Mouse (Mus musculus) brain, adult 2 months (tissue): ENCODE measurements around the gene Nt5dc1.
"Not testable (repeated sequence)": the region's sequence is repeated elsewhere in the genome, so short reads cannot be mapped to it uniquely, and the experiment has no call there.

ENCODE experiments used
- DNase-seq: peaks from one replicate; pipeline ENCODE4 v3.0.0; 2011; ENCODE audit warnings: low read depth, low spot score

The Nt5dc1 gene

DNA sequence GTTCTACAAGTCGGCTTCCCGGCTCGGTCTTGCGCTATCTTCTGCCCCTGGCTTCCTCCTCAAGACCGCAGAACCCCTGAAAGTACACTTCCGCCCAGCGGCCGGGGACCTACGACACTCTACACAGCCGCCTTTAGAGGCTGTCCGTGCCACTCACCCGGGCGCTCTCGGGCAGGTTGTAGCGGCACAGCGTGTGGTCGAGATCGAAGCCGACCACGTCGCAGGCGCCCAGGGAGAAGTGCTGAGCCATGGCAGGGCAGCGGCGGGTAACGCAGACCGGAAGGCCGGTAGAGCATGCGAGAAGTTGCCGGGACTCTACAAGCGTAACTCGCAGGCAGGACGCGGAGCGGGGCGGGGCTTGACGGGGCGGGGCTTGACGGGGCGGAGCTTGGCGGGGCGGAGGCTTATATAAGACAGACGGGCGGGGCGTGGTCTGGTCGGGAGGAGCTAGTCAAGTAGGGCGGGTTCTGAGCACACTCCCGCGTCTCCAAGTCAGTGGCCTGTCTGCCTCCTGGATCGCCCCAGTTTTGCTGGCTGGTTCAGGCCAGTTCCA lies at the start of gene Nt5dc1:
Nt5dc1 (minus strand) TSS at position 349 of the 553 bp plus-strand sequence.
- peak; percentile 96 for DNase-seq

DNA sequence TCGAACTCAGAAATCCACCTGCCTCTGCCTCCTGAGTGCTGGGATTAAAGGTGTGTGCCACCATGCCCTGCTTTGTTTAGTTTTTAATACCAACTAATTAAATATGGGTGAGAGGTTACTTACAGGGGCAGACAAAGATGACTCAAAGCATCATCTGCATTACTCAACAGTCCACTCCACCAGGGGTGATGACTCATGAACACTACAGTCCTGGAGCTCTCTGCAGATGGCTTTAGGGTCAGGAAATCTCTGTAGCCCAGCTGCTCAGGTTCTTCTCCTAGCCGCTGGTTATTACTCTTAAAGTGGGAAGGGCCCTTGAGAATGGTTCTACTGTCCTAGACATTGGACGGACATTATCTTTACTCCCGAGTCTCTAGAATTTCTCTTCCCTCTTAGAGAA lies 46.0 kb upstream of the Nt5dc1 start:
- DNase-seq, result no peak

DNA sequence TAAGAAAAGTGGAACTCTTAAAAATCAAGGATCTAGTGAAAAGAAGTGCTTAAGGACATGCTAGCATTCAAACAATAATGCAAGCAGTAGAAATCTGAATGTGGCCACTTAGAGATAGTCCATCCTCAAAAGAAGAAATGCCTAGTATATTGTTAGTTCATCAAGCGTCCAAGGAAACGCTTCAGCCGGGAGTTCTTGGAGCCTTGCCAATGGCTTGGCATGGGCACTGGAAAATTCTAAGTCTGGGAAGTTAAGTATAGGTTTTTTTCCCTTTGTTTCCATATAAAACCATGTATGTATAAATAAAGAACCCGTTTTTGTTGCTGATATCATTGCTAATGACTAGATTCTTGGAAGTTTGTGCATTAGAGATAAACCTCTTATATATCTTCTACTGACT lies 43.1 kb upstream of the Nt5dc1 start:
- no peak for DNase-seq

DNA sequence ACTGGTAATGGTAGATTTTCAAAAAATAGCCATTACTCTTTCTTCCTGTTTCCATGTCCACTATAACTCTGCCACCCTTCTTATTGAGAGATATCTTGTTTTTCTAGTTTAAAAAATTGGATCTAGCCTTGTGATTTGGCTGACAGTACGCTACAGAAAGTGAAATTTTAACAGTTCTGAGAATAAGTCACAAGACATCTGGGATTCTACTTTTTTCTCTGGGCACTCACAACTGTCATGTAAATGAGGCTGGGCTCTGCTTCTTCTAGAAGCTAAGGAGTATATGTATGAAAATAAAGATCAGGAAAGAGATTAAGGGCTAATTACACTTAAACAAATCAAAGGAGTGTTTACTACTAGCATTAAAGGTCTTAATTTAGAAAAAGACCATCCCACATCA lies 31.1 kb upstream of the Nt5dc1 start:
- DNase-seq, result peak; percentile 19

DNA sequence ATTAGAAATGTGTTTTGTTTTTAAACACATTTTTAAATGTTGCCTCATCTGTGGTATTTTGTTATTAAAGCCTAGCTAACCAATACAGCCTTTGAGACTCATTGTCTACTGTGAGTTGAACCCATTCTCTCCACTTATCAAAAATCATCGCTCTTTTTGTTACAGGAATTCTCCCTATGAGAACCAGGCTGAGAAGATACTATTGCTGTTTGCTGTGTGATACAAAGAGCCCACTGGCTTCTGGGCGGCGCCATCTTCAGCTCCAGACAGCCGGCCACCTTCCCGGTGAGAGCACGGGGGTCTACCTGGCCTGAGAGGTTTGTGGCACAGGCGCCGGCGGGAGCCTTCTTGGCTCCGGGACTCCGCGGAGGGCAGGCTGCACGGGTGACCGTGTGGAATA lies 15.8 kb upstream of the Nt5dc1 start:
- DNase-seq, result not testable (repeated sequence)

DNA sequence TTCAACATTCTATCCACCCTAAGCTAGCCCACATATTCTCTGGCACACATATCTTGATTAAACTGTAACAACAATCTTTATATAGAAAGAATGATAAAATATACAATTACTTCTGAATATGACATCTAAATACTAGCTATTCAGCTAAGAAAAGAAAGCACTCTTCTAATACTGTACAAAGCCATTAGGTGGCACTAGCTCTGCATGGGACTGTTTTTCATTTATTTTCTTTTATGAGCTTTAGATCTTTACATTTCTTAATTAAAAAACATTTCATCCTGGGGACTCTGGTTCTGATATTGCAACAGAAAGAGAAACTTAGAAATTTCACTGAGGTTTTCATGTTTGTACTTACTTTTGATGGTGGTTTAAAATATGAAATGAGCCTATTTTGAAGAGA lies 13.4 kb upstream of the Nt5dc1 start:
- no peak for DNase-seq

DNA sequence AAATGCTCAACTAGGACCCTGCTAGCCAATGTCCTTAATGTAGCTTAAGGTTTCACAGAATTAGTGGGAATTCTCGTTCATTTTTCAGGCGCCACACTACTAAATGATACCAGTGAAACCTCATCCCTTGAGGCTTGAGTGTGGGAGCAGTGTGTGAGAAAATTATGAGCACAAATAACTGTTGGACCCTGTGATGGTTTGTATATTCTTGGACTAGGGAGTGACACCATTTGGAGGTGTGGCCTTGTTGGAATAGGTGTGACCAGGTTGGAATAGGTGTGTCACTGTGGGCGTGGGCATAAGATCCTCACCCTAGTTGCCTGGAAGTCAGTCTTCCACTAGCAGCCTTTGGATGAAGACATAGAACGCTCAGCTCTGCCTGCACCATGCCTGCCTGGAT lies 442 bp upstream of the Nt5dc1 start:
- DNase-seq, result not testable (repeated sequence)

DNA sequence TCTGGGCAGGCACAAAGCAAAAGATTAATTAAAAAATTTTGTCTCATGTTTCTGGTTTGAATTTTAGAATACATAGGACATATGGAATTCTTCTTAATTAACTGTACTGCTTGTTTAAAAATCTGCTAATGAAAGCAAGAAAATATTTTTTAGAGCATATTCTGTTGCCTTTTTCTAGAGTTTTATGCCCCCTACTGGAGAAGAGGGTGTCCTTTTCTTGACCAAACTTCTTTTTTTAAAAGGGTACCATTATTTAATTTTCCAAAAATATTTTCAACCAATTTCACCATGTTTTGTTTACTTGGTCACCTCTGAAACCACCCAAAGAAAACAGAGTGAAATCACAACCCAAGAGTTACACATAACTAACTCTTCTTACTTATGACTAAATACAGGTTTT lies 19.1 kb downstream of the Nt5dc1 start:
- no peak for DNase-seq

DNA sequence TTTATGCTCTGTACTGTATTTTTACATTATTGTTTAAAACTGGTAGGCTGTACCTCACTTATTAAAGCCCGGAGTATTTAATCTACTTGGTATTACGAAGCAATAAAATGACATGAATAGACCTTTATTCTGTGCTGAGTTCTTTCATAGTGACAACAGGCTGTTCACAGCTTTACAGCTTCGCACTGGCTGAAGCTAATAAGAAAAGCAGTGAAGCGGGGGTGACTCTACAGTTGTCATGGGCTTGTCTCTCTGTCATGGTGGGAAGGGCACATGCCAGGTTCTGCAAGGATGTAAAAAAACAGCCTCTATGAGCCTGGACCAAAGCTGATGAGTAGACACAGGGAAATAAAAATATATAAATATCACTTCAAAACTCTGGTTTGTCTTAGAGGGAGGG lies 21.4 kb downstream of the Nt5dc1 start:
- no peak for DNase-seq

DNA sequence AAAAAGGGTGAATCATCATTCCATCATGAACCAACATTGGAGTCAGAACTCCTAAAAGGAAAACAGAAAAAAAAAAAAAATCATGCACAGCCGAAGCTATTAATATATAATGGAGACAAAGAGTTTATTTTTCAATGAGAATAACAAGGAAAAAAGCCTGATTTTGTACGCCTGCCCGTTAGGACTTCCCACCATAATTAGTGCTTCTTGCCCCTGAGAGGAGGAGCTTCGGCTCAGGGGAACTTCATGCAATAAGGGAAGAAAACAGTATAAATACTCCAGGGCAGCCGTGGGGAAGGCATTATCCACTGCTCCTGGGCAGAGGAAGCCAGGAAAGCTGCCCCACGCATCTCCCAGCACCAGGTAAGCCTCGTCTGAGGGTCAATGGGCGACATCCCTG lies 28.7 kb downstream of the Nt5dc1 start, which contains the start of gene Col10a1:
Col10a1 (plus strand) TSS at position 301 of the 400 bp plus-strand sequence.
- no peak for DNase-seq

DNA sequence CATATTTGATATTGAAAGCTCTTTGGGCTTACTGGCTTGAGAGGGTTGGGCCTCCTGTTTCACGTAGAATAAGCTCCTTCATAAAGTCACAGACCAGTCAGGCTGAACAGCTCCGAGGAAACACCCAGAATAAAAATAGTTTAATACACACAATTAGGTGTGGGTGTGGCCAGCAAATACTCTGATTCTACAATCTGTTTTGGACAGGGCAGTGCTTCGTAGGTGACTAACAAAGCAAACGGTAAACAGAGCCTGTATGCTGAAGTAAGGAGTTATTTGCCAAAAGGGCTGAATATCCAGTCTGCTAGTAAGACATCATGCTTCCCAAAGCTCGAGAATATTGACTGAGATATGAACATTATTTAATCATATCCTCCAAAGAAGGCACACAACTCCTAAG lies 32.7 kb downstream of the Nt5dc1 start:
- DNase-seq, result no peak

DNA sequence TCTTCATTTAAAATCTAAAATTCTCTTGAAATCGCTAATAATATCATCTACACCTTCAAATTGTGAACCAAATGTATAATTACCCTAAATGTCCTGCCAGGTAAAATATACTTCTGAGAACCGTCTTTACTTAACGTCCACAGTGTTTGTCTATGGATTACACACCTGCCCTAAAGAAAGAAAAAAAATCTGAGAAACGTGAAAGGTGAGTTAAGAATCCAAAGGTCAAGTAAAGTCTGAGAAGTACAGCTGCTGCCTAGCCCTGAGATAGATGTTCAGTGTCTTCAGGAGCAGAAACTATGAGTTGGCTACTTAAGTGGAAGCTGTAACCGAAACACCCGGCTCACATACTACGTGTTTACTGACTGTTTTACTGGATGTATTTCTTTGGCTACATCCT lies 45.0 kb downstream of the Nt5dc1 start:
- DNase-seq, result no peak

DNA sequence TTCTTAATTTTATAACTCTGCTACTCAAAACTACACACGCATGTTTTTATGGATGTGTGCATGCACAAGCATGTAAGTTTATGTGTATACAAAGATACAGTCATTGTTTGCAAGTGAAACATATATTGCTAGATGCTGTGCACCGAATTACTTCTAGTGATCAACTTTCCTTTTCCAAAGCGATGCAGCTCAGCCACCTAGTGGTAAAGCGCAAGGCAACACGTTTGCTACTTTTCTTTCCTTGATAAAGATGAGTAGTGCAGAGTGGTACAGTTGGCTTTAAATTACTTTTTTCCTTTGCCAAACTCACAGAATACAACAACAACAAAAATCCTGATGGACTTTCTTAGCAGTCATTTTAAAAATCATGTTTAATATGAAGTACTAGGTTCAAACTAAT lies 50.2 kb downstream of the Nt5dc1 start:
- peak; percentile 49 for DNase-seq

DNA sequence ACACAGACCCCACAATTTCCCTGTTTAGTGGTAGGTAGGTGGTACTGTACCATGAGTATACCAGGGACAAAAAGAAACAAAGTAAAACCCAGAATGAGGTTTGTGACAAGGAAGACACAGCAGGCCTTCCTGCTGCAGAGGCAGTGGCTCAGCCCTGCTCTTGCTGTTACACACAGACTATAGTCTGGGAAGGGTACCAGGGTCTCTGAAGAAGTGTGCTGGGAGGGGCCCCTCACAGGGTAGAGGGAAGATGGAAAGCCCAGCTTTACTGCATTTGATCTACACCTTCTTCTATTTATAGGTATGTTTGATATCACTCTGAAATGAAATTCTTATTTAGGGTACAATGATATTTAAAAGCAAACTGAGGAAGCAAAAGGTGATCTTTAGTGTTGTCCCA lies 54.6 kb downstream of the Nt5dc1 start:
- no peak for DNase-seq

DNA sequence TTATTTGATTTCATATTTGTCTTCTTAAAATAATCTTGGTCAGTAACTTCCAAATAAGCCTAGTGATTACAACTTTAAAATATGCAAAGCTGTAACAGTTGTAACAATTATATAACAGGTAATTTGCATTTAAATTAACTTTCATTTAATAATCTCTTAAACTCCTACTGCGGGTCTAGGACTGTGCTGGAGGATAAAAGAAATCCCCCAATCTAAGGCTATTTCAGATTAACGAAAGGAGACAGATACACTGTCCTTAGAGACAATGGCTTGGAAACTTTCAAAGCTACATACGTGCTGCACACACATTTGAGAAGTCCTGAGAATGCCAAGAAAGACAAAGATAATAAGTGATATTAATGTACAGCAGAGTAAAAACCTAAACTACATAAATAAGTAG lies 60.1 kb downstream of the Nt5dc1 start:
- DNase-seq, result no peak

DNA sequence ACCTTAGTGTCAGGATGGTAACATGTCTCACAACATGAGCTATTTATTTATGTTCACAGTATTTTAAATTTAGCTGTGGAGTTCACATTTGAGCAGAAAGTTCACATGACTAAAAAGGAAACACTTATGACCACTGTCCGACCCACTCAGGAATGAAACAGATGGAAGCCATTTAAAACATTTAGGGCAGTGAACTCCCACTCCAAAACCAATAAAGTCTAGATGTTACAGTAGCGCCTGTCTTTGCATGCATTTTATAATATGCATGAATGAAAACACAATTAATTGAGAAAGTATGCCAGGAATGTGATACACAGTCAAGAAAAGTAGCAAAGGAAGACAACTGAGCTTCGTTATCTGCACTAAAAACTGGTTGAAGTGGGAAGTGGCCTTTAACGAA lies 66.2 kb downstream of the Nt5dc1 start:
- DNase-seq, result no peak

DNA sequence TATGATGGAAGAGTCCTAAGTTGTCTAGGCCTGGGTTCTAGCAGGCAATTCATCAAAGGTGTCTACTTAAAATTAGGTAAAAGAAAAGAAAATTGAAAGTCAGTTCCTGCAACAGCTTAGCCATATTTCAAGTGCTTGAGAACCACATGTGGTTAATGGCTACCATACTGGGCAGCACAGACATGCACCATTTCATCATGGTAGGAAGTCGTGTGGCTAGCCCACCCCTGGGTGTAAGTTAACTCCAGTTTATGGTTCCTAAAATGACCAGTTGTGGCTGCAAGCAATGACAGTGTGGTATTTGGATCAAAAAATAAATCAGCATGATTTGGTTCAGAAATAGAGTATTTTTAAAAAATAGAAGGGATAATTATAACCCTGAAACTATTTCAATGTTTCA lies 76.5 kb downstream of the Nt5dc1 start:
- DNase-seq, result no peak

DNA sequence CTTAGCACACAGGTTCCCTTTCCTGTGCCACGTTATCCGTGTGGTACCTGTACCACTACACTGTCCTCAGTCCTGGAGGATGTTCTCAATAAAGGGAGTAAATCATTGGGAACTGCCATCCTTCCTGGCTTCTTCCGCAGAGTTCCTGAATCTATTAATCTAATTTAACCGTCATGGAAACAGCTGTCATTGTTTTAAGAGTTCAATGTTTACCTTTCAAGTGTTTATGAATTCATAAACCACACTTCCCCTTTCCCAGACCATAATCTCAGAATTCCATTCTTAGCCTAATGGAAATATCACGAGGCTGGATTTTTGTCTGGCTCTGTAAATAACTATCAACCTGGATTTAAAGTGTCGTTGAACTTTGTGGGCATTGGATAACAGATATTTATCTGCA lies 77.3 kb downstream of the Nt5dc1 start:
- no peak for DNase-seq

DNA sequence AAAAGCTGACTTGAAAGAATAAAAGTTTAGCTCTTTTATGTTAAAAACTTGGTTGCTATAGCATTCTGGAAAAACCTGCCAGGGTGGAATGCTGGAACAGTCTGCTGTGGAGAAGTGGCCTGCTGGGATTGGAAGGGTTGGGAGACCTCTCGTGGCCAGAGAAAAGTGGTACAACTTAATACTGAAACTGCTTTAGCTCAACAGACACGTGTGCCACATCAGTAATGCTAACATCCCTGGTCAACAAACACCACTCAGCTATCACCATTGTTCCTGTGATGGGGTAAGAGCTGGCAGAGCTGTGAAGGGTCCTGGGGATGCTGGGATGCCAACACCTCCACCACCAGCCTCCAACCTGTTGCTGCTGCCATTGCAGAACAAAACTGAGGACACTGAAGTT lies 90.0 kb downstream of the Nt5dc1 start:
- peak; percentile 85 for DNase-seq

DNA sequence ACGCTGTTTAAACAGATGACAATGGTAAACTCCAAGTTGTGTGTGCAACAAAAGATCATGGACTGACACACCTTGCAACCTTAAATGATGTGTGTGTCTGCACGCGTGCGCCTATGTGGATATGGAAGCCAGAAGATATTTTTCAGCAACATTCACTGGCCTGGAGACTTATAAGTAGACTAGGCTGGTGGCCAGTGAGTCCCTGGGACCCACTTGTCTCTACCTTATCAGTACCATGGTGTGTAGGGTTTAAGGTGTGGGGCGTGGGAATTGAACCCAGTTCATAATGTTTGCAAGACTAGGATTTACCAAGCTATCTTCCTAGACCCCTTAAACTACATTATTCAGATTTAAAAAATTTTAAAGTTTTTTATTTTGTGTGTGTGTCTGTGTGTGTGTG lies 91.2 kb downstream of the Nt5dc1 start:
- no peak for DNase-seq

DNA sequence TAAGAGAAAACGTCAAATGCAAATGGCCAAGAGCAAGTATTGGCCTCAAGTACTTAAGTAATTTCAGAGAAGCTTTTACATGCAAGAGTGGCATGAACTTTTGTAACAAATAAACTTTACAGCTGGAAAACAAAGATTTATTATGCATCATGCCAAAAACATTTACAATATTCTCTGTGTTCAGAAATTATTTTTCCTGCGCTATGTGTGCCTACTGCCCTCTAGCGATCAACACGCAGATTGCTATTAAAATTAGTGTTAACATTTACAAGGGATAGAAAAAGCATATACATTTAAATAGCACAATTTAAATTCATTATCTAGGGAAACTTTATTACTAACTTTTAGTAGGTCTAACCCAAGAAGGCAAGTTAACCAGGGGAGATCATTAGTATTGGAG lies 91.7 kb downstream of the Nt5dc1 start:
- DNase-seq, result peak; percentile 56

DNA sequence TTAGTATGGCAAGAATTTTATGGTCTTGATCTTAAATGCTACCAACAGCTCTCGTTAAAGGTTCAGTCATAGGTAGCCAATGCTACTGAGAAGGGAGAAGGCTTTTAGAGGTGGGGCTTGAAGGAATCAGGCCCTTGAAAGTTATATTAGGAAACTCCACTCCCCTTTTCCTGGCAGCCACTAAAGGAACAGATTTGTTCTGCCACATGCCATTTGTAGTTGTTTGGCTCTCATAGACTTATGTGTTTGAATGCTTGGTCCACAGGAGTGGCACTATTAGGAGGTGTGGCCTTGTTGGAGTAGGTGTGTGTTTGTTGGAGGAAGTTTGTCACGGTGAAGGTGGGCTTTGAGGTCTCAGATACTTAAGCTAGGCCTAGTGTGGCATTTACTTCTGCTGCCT lies 97.5 kb downstream of the Nt5dc1 start:
- no peak for DNase-seq

DNA sequence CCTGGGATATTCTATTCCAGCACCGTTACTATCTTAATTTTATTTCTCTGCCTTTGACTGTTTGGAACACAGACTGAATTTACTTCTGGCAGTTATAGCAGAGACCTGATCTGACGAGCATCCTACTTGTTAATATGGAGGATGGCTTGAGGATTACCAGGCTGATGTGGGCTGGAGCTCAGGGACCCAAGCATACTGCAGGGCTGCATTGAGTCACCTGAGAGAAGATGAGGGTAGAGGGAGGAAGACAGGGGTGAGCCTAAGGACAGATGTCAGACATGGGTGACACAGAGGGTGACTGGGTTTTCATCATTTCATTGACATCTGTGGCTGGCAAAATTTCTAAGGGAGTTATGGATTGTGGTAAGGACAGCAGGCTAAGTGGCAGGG lies 101.1 kb downstream of the Nt5dc1 start:
- no peak for DNase-seq

DNA sequence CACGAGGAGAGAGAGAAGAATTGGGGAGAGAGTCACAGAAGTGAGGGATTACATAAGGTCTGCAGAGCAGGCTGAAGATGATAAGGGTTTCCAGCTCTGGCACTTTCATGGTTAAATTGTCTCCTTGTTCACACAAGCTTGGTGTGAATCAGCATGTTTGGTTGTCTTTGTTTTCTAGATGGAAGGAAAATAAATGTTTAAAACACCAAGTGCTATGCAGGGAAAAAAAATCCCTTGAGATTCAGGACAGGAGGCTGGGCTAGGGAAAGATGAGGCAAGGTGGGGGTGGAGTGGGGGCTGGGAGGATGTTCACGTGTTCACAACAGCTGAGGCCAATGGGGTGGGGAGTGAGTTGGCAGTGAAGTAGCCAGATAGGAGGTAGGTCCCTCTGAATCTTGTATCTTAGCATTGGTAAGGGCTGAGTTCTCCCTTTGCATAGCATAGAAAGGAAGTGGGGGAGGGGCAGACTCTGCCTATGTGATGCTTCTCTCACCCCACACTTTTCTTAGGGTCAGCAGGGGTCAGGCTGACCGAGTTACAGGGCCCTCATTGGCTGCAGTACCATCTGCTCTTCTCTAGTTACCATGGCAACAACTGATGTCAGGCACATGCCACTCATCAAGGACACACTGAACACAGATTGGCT lies 101.7 kb downstream of the Nt5dc1 start:
- DNase-seq, result peak; percentile 97
